Mouse (Mus musculus) embryo, embryonic 11.5 days (tissue): ENCODE data around the gene Apoa5.
"Not testable (repeated sequence)": the region's sequence is repeated elsewhere in the genome, so short reads cannot be mapped to it uniquely, and the experiment has no call there.

ENCODE experiments used
- DNase-seq: peaks from one replicate; pipeline ENCODE4 v3.0.0-alpha.2; 2012; ENCODE audit warnings: low read depth, low spot score

Gene Apoa5

DNA sequence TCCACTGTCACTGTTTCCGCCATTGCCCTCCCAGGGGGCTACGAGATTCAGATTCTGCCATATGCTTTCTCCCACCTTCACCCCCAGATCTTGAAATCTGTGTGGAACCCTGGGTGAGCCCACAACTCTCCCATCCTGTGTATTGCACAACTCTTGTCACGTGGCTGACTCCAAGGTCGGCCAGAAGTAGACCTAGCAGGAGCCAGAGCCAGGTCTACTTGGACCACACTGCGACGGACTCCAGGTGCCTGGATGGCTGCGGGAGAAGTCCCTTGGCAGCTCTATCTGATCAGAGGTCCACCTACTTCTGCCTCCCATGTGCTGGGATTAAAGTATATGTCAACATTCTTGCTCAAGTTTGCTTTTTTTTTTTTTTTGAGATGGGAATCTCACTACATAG is 7.3 kb upstream of the Apoa5 start:
- DNase-seq, result no peak

DNA sequence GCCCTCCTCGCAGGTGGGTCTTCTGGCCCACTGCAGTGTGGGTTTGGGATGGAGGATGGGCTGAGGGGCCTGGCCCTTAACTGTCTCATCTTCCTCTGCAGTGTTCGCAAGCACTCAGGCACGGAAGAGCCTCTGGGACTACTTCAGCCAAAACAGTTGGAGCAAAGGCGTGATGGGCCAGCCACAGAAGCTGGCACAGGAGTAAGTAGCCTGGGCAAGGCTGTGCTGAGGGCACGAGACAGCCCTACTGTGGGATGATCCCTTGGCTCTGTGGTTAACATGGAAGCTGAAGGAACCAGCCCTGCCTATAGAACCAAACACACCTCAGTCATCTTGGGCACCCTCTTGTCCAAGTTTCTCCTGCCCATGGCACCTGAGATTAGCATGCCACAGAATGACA is 692 bp downstream of the Apoa5 start:
- no peak for DNase-seq

DNA sequence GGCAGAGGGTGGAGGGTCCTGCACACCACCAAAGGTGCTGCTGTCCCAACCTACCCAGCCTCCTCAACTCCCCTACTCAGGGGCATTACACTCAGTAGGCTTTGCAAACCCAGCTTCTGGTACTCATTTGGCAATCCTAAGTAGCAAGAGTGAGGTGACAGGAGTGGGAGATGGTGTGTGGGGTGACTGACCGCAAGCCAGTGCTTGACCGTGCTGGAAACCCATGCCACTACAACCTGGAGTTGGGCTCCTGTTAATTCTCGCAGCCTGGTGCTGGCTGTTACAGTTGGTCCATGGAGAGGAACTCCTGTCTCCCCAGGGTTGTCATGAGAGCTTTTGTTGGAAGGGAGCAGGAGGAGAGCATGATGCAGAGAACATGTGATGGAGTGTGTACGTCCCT is 2.3 kb downstream of the Apoa5 start:
- DNase-seq, result no peak

DNA sequence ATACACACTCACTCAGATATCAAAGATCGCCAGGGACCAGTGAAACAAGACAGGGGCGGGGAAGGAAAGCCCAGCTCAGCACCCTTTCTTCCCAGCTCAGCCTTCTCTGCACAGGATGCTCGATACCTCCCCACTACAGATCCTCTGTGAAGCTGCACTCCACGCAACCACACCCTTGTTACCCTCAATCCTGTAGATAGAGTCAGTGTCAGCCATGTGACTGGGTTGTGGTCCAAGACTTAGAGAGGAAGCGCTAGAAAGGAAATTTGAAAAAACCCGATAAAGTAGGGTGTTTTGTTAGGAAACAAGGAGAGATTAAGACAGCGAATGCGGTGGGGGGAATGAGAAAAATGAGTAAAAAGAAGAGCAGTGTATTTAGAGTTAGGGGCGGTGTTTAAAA is 3.6 kb downstream of the Apoa5 start:
- DNase-seq, result no peak

DNA sequence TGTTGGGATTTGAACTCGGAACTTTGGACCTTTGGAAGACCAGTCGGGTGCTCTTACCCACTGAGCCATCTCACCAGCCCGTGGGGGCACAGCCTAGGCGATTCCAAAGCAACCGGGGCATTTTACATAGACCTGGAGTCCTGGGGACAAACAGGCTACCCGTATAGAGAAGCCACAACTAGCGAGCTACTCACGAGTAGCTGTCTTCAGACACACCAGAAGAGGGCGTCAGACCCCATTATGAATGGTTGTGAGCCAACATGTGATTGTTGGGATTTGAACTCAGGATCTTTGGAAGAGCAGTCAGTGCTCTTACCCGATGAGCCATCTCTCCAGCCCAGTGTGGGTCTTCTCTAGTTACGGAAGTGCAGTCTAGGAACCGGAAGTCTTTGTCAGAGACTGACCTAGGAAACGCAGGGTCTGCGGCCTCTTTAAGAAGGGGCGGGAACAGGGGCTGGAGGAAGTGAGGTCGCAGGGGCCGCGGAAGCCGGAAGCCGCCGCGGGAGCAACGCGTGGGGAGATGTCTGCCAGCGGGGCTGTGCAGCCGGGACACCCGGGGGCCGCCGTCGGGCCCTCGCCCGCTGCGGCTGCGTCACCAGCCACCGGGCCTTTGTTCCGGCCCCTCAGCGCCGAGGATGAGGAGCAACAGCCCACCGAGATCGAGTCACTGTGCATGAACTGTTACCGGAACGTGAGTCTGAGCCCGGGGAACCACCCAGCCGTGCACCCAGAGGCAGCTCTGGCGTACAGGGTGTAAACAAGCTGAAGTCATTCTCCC is 4.4 kb downstream of the Apoa5 start, which contains the start of gene Zpr1:
TSS of gene Zpr1 (plus strand) at position 388 of the 778 bp plus-strand sequence.
- peak; percentile 81 for DNase-seq

DNA sequence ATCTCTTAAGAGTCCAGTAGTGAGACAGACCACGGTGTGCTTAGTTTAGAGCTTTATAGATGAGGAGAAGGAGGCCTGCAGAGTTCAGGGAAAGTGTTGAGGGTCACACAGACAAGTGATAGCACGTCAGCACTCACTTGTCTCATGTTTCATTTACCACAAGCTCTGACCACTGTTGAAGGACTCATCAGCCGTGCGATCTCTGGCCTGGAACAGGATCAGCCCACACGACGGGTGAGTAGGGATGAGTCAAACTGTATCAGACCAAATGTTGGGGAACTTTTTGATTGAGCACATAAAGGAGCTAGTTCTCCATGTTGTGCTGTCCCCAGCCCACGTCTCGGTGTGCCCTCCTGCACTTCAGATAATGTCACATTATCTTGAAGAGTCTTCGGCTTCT is 6.1 kb downstream of the Apoa5 start:
- DNase-seq, result no peak

DNA sequence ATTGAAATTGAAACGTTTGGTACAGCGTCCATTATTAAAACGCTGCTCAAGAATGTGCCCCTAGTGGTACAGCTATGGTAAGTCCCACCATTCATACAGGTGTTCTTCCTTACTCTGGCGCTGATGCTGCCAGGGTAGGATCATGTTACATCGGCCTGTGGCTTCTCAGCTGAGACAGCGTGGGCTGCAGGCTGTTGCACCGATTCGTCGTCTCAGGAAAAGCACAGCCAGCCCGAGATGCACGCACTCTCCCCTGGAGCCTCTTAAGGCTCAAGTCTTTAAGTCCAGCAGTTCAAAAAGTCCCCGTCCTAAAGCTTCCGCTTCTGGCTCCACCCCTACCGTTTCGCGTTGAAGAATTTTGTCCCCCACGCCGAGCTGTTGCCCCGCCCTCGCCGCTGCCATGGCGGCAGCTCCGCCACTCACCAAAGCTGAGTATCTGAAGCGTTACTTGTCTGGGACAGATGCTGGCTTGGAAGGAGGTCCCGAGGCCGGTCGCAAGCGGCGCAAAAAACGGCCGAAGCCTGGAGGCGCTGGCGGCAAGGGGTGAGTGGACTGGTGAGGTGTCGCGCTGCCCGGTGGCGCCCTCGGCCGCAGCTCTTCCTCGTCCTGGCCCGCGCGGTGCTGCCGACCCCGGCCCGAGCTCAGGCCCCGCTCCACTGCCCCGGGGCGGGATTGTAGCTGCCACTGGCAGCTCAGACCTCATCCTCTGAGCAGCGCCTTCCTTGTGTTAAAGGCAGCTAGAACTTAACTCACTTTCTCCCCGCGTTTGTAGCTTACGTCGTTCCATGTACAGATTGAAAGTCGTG is 14.4 kb downstream of the Apoa5 start, which contains the start of gene Bud13:
TSS of gene Bud13 (plus strand) at position 378 of the 806 bp plus-strand sequence.
- DNase-seq, result peak; percentile 86

DNA sequence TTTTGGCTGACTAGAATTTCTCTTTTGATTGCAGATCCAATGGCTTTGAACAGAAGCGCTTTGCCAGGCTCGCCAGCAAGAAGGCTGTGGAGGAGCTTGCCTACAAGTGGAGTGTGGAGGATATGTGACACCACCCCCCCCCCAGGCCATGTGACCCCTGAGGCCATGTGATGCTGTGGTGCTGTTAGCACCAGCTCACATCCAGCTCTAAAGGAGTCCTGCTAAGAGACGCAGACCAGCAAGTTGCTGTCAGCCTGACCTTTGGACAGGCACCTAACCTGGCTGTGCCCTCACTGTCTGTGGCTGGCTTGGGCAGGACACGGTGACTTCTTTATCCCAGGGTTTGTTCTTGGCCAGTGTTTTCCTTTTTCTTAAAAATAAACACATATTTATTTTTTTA is 29.9 kb downstream of the Apoa5 start:
- DNase-seq, result no peak

DNA sequence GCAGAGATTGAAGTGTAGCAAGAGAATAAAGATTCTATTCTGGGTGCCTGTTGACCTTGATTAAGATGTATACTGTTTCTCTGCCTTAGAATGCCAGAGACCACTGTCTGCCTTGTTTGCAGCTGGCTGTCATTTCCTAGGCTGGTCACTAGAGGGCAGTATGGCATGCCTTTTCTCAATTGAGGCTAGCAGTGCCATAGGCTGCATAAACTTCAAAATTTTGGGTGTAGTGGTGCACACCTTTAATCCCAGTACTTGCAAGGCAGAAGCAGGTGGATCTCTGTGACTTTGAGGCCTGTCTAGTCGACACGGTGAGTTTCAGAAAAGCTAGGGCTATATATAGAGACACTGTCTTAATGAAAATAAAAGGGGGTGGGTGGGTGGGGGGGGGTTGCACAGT is 33.7 kb downstream of the Apoa5 start:
- DNase-seq, result no peak

DNA sequence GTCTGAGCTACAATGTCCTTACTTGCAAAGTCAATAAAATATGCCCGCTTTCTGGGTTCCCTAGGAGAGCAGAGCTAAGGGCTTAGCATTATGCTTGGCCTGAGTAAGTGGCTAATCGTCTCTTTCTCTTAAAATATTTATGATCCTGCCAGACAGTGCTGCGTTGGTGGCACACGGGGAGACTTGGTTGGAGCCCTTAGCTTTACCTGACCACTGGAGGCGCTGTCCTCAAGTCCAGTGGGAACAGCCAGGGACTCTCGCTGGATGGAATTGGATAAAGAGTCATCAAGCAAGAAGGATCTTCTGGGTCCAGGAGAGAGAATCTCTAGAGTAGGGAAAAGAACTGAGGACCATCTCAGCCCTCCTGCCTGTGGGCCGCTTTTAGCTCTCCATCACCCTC is 40.7 kb downstream of the Apoa5 start:
- DNase-seq, result no peak

DNA sequence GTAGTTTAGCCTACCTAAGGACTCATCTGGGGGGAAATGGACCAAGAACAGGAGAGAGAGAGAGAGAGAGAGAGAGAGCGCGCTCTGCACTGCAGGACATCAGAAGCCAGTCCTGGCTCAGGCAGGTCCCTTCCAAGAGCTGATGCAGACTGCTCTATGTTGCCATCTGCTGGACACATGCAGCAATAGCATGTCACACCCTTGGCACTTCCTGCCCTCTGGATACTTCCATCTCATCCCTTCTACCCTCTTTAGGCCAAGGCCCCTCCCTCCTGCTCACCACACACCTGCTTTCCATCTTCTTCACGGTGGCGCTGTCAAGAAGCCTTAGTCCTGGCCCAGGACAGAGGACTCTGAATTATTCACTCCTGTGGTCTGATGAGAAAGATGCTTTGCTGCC is 46.1 kb downstream of the Apoa5 start:
- peak; percentile 71 for DNase-seq

DNA sequence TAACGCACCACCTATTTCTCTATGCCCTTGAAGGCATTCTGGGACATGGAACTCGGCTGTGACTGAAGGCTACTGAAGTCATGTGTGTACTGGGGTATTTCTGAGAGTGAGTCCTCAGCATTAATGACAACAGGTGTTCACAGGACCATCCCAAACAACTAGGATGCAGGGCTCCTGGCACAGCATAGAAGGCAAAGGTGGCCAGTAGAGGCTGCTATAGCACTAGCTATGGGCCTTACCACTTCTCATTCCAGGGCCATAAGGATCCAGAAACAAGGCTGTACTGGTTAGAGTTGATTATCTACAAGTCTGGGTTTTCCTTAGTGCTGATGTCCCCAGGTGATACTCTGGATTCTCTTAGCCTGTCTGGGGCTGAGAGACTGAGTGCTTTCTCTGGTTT is 46.5 kb downstream of the Apoa5 start:
- DNase-seq, result no peak

DNA sequence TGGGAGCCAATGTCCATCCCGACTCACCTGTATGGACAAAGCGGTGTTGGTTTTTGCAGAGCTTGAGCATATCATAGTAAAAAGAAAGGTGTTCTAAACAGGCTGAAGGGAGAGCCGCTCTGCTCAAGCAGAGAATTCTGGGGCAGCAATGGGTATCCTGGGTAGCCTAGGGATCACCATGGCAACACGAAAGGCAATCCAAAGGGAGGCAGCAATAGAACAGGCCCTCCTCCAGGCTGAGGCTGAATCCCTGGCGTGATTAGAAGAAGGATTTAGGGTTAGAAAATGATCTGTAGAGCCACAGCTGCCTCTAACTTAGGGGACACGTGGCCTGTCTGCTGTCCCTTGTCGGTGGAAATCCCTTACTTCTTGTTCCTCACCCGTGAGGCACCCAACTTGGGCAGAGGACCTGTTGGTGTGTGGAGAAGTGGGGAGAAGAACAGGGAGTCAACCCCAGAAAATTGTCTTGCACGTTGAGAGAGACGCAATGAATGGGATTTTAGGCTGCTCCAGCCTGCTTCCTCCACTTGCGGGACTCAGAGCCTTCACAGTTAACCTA is 47.5 kb downstream of the Apoa5 start:
- DNase-seq, result no peak

DNA sequence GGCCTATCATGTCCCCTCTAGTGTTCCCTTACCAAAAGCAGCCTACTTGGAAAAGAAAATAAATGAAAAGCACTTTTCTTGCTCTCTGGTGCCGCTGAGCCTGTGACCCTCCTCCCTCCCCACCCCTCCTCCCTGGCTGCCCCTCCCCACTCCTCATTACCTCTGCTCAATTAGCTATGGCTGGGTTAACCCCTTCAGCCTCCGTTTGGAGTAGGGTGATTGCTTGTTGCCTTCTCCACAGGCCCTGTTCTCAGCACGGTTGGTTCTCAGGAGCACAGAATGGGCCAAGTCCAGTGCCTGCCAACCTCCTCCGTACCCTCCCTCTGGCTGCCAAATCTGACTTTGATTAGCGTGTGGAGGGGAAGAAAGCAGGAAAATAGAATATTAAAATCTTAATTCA is 48.0 kb downstream of the Apoa5 start:
- no peak for DNase-seq

DNA sequence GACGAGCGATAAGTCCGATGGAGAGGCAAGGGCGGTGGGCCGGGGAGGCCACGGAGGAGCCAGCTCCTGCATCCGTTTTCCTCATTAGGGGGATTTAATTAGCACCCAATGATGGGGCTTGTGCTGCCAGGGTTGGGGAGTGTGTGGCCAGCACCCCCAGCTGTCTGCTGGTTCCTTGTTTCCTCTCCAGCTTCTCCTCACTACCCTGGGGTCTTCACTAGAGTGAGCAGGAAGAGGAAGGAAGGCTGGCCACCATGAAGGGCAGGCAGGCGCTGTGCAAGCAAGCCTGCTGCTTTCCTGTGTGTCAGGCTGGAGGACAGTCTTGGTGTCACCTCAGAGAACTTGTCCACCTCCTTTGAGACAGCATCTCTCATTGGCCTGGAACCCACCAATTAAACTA is 48.5 kb downstream of the Apoa5 start:
- no peak for DNase-seq

DNA sequence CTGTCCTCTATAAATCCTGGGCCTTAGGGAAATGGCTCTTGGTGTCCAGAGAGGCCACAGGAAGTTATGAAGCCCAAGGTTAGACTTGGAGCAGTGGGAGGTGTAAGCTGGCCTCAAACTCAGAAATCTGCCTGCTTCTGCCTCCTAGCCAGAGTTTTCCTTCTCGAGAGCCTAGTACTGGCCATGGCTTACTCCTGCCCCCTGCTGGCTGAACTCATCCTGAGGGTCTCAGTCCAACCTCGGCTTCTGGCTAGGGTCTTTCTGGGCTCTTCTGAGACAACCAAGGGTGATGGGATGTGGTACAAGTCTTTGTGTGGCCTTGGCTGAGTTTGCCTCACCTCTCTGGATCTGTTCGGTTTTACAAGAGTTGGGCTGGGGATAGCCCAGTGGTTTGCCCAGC is 49.5 kb downstream of the Apoa5 start:
- DNase-seq, result no peak

DNA sequence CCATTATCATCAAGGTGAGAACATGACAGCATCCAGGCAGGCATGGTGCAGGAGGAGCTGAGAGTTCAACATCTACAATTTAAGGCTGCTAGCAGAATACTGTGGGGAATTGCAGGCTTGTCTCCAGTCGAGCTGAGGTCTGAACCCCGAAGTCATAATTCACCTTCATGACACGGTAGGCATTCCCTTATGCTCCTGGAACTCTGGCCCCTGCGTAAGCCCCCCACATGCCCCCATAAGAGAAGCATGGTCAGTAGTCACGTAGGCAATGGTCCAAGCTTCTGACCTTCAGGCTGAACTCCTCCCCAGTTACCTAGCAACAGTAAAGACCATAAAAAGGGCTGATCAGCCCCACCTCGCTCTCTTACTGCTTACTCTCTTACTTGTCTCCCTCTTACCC is 51.5 kb downstream of the Apoa5 start, which contains the start of gene 4931429L15Rik:
TSS of gene 4931429L15Rik (minus strand) at position 101 of the 400 bp plus-strand sequence.
- DNase-seq, result not testable (repeated sequence)

DNA sequence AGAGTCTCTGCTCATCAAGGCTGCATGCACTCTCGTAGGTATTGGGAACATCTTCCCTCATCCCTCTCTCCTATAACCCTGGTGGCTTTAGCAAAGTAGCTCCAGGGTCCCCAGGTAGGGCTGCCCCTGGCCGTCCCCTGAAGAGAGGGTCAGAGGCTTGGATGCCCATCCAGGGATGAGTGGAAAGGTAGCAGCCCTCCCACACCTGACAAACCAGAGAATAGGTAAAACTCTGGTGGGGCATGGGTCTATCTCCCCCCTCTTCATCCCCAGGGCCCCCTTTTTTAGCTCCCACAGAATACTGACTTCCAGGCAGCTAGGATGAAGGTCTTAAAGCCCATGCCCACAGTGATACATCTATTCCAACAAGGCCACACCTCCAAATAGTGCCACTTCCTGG is 52.0 kb downstream of the Apoa5 start:
- no peak for DNase-seq
